Mouse (Mus musculus): ENCODE measurements around the gene a.

Gene a

GRCm38 (mm10) chr2:154789381-154789780 lies 1.8 kb upstream of the a start:
- peaks cover 58% of the 10 kb centered on the region for H3K4me1 ChIP-seq (replicated peaks; ENCODE audit: low read depth, low read length)
- 0 out of 2 replicates have a peak, but pooled peaks cover 5% of the 10 kb centered on the region for H3K27me3 ChIP-seq (ENCODE audit: insufficient read depth, low read length)
- TF ChIP-seq CTCF (conservative IDR thresholded peaks at IDR 0.05; ENCODE audit: low read length): no peak
- no peak for TF ChIP-seq NANOG (IDR thresholded peaks at IDR 0.05; ENCODE audit: borderline replicate concordance, low read length)
- TF ChIP-seq POU5F1 (IDR thresholded peaks at IDR 0.05; ENCODE audit: borderline replicate concordance, low read length): no peak
- no peaks in the 10 kb centered on the region for H3K9me3 ChIP-seq (ENCODE audit: low read length)
- H3K36me3 ChIP-seq (ENCODE audit: insufficient read depth, low read length): peaks cover 19% of the 10 kb centered on the region
- H3K4me3 ChIP-seq (replicated peaks; ENCODE audit: low read length): peak overlapping the region; percentile 74; the same call in 1 of the 2 replicates

- Histone ChIP-seq H3K4me1 (replicated peaks; ENCODE audit: low read depth, low read length) (peaks cover 65% of the 10 kb centered on the region), H3K36me3 (ENCODE audit: insufficient read depth, low read length) (peaks cover 20% of the 10 kb centered on the region), H3K4me3 (replicated peaks; ENCODE audit: low read length) (peak overlapping the region; percentile 74), H3K27me3 (ENCODE audit: insufficient read depth, low read length) (no peaks in the 10 kb centered on the region), H3K9me3 (ENCODE audit: low read length) (no peaks in the 10 kb centered on the region)
- no peak for TF ChIP-seq CTCF (conservative IDR thresholded peaks at IDR 0.05; ENCODE audit: low read length)
- no peak for TF ChIP-seq POU5F1 (IDR thresholded peaks at IDR 0.05; ENCODE audit: borderline replicate concordance, low read length)
- no peak for TF ChIP-seq NANOG (IDR thresholded peaks at IDR 0.05; ENCODE audit: borderline replicate concordance, low read length)
Measured at GRCm38 (mm10) chr2:154789977-154790655, 1.1 kb upstream of the a start.

GRCm38 (mm10) chr2:154791661-154792642 lies 750 bp downstream of the a start:
- H3K9me3 ChIP-seq (ENCODE audit: low read length): no peaks in the 10 kb centered on the region
- H3K4me1 ChIP-seq (replicated peaks; ENCODE audit: low read depth, low read length): peaks cover 64% of the 10 kb centered on the region
- TF ChIP-seq POU5F1 (IDR thresholded peaks at IDR 0.05; ENCODE audit: borderline replicate concordance, low read length) (no peak), NANOG (IDR thresholded peaks at IDR 0.05; ENCODE audit: borderline replicate concordance, low read length) (no peak), CTCF (conservative IDR thresholded peaks at IDR 0.05; ENCODE audit: low read length) (no peak)

GRCm38 (mm10) chr2:154803372-154803771 lies 12.2 kb downstream of the a start:
- H3K4me1 ChIP-seq (replicated peaks; ENCODE audit: low read depth, low read length): peaks cover 58% of the 10 kb centered on the region
- TF ChIP-seq POU5F1 (IDR thresholded peaks at IDR 0.05; ENCODE audit: borderline replicate concordance, low read length): no peak
- no peak for TF ChIP-seq CTCF (conservative IDR thresholded peaks at IDR 0.05; ENCODE audit: low read length)
- TF ChIP-seq NANOG (IDR thresholded peaks at IDR 0.05; ENCODE audit: borderline replicate concordance, low read length): no peak
- peaks cover 22% of the 10 kb centered on the region for H3K36me3 ChIP-seq (ENCODE audit: insufficient read depth, low read length)
- H3K9me3 ChIP-seq (ENCODE audit: low read length): no peaks in the 10 kb centered on the region
- no peak overlapping the region for H3K4me3 ChIP-seq (replicated peaks; ENCODE audit: low read length)
- no peaks in the 10 kb centered on the region for H3K27me3 ChIP-seq (ENCODE audit: insufficient read depth, low read length)

More at GRCm38 (mm10) chr2:154791661-154792642, 750 bp downstream of the a start:
- H3K36me3 ChIP-seq (ENCODE audit: insufficient read depth, low read length): peaks cover 24% of the 10 kb centered on the region
- peak overlapping the region; percentile 98 for H3K4me3 ChIP-seq (replicated peaks; ENCODE audit: low read length)
- no peaks in the 10 kb centered on the region for H3K27me3 ChIP-seq (ENCODE audit: insufficient read depth, low read length)

GRCm38 (mm10) chr2:154803845-154804244 lies 12.6 kb downstream of the a start:
- no peak overlapping the region for H3K4me3 ChIP-seq (replicated peaks; ENCODE audit: low read length)
- peaks cover 53% of the 10 kb centered on the region for H3K4me1 ChIP-seq (replicated peaks; ENCODE audit: low read depth, low read length)
- H3K36me3 ChIP-seq (ENCODE audit: insufficient read depth, low read length): peaks cover 22% of the 10 kb centered on the region
- H3K27me3 ChIP-seq (ENCODE audit: insufficient read depth, low read length): no peaks in the 10 kb centered on the region
- TF ChIP-seq POU5F1 (IDR thresholded peaks at IDR 0.05; ENCODE audit: borderline replicate concordance, low read length) (no peak), CTCF (conservative IDR thresholded peaks at IDR 0.05; ENCODE audit: low read length) (no peak), NANOG (IDR thresholded peaks at IDR 0.05; ENCODE audit: borderline replicate concordance, low read length) (no peak)
- H3K9me3 ChIP-seq (ENCODE audit: low read length): no peaks in the 10 kb centered on the region

GRCm38 (mm10) chr2:154807689-154808088 lies 16.5 kb downstream of the a start:
- Histone ChIP-seq H3K4me1 (replicated peaks; ENCODE audit: low read depth, low read length) (peaks cover 48% of the 10 kb centered on the region), H3K27me3 (ENCODE audit: insufficient read depth, low read length) (no peaks in the 10 kb centered on the region), H3K36me3 (ENCODE audit: insufficient read depth, low read length) (peaks cover 27% of the 10 kb centered on the region), H3K9me3 (ENCODE audit: low read length) (no peaks in the 10 kb centered on the region; the same call in 1 of the 2 replicates), H3K4me3 (replicated peaks; ENCODE audit: low read length) (no peak overlapping the region)
- no peak for TF ChIP-seq CTCF (conservative IDR thresholded peaks at IDR 0.05; ENCODE audit: low read length)

GRCm38 (mm10) chr2:154809107-154809762 lies 18.0 kb downstream of the a start:
- Histone ChIP-seq H3K27me3 (ENCODE audit: insufficient read depth, low read length) (no peaks in the 10 kb centered on the region), H3K4me1 (replicated peaks; ENCODE audit: low read depth, low read length) (peaks cover 44% of the 10 kb centered on the region), H3K9me3 (ENCODE audit: low read length) (no peaks in the 10 kb centered on the region; the same call in 1 of the 2 replicates), H3K36me3 (ENCODE audit: insufficient read depth, low read length) (peaks cover 27% of the 10 kb centered on the region), H3K4me3 (replicated peaks; ENCODE audit: low read length) (no peak overlapping the region)
- TF ChIP-seq NANOG (IDR thresholded peaks at IDR 0.05; ENCODE audit: borderline replicate concordance, low read length): no peak

GRCm38 (mm10) chr2:154810821-154811220 lies 19.6 kb downstream of the a start:
- Histone ChIP-seq H3K4me1 (replicated peaks; ENCODE audit: low read depth, low read length) (peaks cover 41% of the 10 kb centered on the region), H3K27me3 (ENCODE audit: insufficient read depth, low read length) (no peaks in the 10 kb centered on the region), H3K4me3 (replicated peaks; ENCODE audit: low read length) (no peak overlapping the region), H3K9me3 (ENCODE audit: low read length) (no peaks in the 10 kb centered on the region; the same call in 1 of the 2 replicates), H3K36me3 (ENCODE audit: insufficient read depth, low read length) (peaks cover 27% of the 10 kb centered on the region)
- no peak for TF ChIP-seq CTCF (conservative IDR thresholded peaks at IDR 0.05; ENCODE audit: low read length)
- TF ChIP-seq POU5F1 (IDR thresholded peaks at IDR 0.05; ENCODE audit: borderline replicate concordance, low read length): no peak
- TF ChIP-seq NANOG (IDR thresholded peaks at IDR 0.05; ENCODE audit: borderline replicate concordance, low read length): no peak

Data from E14TG2a.4 (cell line).